Mouse (Mus musculus) gastrocnemius, postnatal 10 days (tissue): Measurements from ENCODE around the gene Mast2. TPM values are rescaled to one million over a fixed set of nuclear protein-coding genes. Genes with fewer than 3 reads are reported as not detected.

Experiments used
- total RNA-seq, 2 experiments: library from RNA; stranded (reverse); gene quantifications; 2 replicates each; pipeline ENCODE4 v1.2.3; 2021

The Mast2 gene
- total RNA-seq, 2 experiments from 2014 or later: 50.1 to 59.8 TPM

Other genes starting within 250 kb of the Mast2 start
- gene Pik3r3, start 242.6 kb downstream of the Mast2 start, total RNA-seq: 10 to 100 TPM in 1 of 2 experiments, 1 to 10 TPM in 1; 9.3 to 11.9 TPM
- 10 to 100 TPM; 14.4 to 15.2 TPM for gene Ipp, start 43.4 kb upstream of the Mast2 start, total RNA-seq
- 10 to 100 TPM; 15.7 to 16.4 TPM for gene Tmem69, start 91.8 kb upstream of the Mast2 start, total RNA-seq
- gene Gpbp1l1, start 93.5 kb upstream of the Mast2 start, total RNA-seq: 10 to 100 TPM; 32.0 to 34.3 TPM
- gene Ccdc17, start 132.5 kb upstream of the Mast2 start, total RNA-seq: 1 to 10 TPM; 2.1 to 2.4 TPM
- 10 to 100 TPM; 22.2 to 28.5 TPM for gene Nasp, start 163.8 kb upstream of the Mast2 start, total RNA-seq
- 100 to 1,000 TPM; 300 to 334 TPM for gene Akr1a1, start 187.5 kb upstream of the Mast2 start, total RNA-seq
- gene Prdx1, start 221.4 kb upstream of the Mast2 start, total RNA-seq: 100 to 1,000 TPM; 241 to 242 TPM
- gene Mmachc, start 244.2 kb upstream of the Mast2 start, total RNA-seq: 10 to 100 TPM; 23.0 to 25.6 TPM
- gene Ccdc163, start 244.3 kb upstream of the Mast2 start, total RNA-seq: 1 to 10 TPM; 5.0 to 7.5 TPM